Mouse (Mus musculus): ENCODE data around the gene Cdh23.

DNA sequence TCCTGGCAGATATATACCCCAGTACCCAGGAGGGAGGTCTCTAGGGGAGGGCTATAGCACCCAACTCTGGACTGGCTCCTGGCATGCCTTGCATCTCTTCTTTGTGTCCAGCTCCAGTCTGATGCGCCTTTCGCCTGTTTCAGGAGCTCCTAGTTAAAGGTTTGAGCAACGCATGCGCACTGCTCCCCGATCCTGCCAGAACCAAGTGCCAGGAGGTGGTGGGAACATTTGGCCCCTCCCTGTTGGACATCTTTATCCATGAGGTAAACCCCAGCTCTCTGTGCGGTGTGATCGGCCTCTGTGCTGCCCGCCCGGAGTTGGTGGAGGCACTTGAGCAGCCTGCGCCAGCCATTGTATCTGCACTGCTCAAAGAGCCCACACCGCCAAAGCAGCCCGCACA is 396.7 kb downstream of the Cdh23 start:
- TF ChIP-seq CTCF (IDR thresholded peaks at IDR 0.05; ENCODE audit: borderline replicate concordance, extremely low read depth, insufficient read depth, insufficient read length) (no peak), POLR2A (IDR thresholded peaks at IDR 0.05; ENCODE audit: borderline replicate concordance, extremely low read depth, insufficient read depth, insufficient read length, poor library complexity, severe bottlenecking) (no peak)

All from brain, embryonic 14.5 days (tissue).